Mouse (Mus musculus) heart, embryonic 16.5 days (tissue): ENCODE measurements at regions not wholly inside any gene's neighbourhood (a gene's known extent, or its start where the extent isn't known, plus 50 kb on each side); places are given as distances from the start of the nearest gene placed in this dataset.
"Not testable (repeated sequence)": the region's sequence is repeated elsewhere in the genome, so short reads cannot be mapped to it uniquely, and the experiment has no call there.

Experiments used
- ATAC-seq: fragments of 200-750 bp; cut with Nextera tagmentation; replicated peaks from 2 replicates; pipeline ENCODE4 v1.8.0; 2017; ENCODE audit warnings: moderate number of reproducible peaks; ENCODE audit not compliant: insufficient read depth, low FRiP score; ENCODE audit errors: extremely low read depth
- H3K27ac ChIP-seq: fragments of 300-500 bp; sonication (generic); 2 replicates; pipeline ENCODE4 v1.5.1; 2014; ENCODE audit warnings: mild to moderate bottlenecking, low read length, control low read depth, moderate library complexity
- H3K27me3 ChIP-seq: fragments of 300-500 bp; sonication (generic); 2 replicates; pipeline ENCODE4 v1.6.1; 2014; ENCODE audit warnings: low read length, mixed read lengths; ENCODE audit not compliant: control insufficient read depth, insufficient read depth
- H3K36me3 ChIP-seq: fragments of 300-500 bp; sonication (generic); 2 replicates; pipeline ENCODE4 v1.6.1; 2014; ENCODE audit not compliant: control insufficient read depth, insufficient read depth
- H3K4me1 ChIP-seq: fragments of 300-500 bp; sonication (generic); 2 replicates; pipeline ENCODE4 v1.6.1; 2014; ENCODE audit warnings: low read length, mixed read lengths; ENCODE audit not compliant: control insufficient read depth, insufficient read depth
- H3K4me2 ChIP-seq: fragments of 300-500 bp; sonication (generic); 2 replicates; pipeline ENCODE4 v1.6.1; 2014; ENCODE audit warnings: low read depth, mild to moderate bottlenecking, control low read depth, low read length
- H3K4me3 ChIP-seq: fragments of 300-500 bp; sonication (generic); 2 replicates; pipeline ENCODE4 v1.5.1; 2014; ENCODE audit warnings: mild to moderate bottlenecking, control low read depth, low read length
- H3K9ac ChIP-seq: fragments of 300-500 bp; sonication (generic); 2 replicates; pipeline ENCODE4 v1.6.1; 2014; ENCODE audit warnings: low read length, control low read depth
- H3K9me3 ChIP-seq: fragments of 300-500 bp; sonication (generic); replicated peaks from 2 replicates; pipeline ENCODE4 v1.6.1; 2016; ENCODE audit warnings: low read length; ENCODE audit not compliant: control insufficient read depth
- WGBS: fragments of 180-500 bp; shearing (Covaris S2); extraction: QIAGEN DNeasy Blood & Tissue Kit; methylation state at CpG from one replicate; pipeline ENCODE4 v1.1.7; 2014; 5-methylcytosine and 5-hydroxymethylcytosine counted together

- ATAC-seq, H3K4me1 ChIP-seq, H3K9me3 ChIP-seq, H3K27me3 ChIP-seq, H3K4me3 ChIP-seq, H3K9ac ChIP-seq, H3K4me2 ChIP-seq, H3K27ac ChIP-seq, H3K36me3 ChIP-seq: not testable (repeated sequence)
Observed at GRCm38 (mm10) chr12:115386479-115386878, 661.0 kb upstream of the Zfp386 start.

DNA sequence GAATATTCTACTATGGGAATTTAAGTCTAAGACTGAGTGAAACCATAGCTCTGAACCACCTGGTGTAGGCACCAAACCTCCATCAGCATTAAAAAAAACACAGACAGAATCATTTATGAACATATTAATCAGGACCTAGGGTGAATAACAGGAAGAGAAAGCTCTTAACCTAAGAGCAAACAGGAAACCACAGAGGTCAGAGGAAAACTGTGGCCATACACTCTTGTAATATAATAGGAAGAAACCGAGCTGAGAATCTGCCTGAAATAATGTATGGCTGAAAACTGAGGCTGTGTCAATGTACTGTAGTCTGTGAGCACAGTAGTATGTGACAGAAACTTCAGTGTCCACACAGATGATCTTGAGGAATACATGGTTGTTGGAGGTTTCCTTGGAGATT is 643.4 kb upstream of the Zfp386 start:
- no peak for ATAC-seq
- H3K4me1 ChIP-seq: no peaks in the 10 kb centered on the region
- H3K9me3 ChIP-seq: no peaks in the 10 kb centered on the region
- H3K27me3 ChIP-seq: no peaks in the 10 kb centered on the region
- H3K4me2 ChIP-seq: no peak overlapping the region
- 56% methylated on average over 1 of the region's 1 CpGs for WGBS
- no peak overlapping the region for H3K9ac ChIP-seq
- H3K4me3 ChIP-seq: no peak overlapping the region
- H3K36me3 ChIP-seq: no peaks in the 10 kb centered on the region
- no peak overlapping the region for H3K27ac ChIP-seq

DNA sequence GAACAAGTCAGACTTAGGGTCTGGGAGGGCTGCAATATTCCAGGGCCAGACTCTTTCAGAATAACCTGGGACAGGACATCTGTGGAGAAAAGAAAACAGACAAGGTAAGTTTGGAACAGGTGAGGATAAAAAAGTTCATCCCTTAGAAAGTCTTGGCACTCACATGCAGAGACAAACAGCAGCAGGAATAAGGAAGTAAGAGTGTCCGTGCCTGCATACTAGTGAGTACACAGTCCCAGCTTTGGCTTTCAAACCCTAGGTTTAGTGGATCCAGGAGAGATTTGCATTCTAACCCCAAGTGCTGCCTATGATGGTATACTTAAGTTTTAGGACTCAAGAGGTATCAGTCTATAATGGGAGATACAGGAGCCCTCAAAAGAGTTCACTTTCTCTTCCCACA is 642.9 kb upstream of the Zfp386 start:
- Histone ChIP-seq H3K9ac (no peak overlapping the region), H3K27ac (no peak overlapping the region), H3K4me1 (no peaks in the 10 kb centered on the region), H3K4me2 (no peak overlapping the region), H3K27me3 (no peaks in the 10 kb centered on the region), H3K4me3 (no peak overlapping the region), H3K36me3 (no peaks in the 10 kb centered on the region), H3K9me3 (no peaks in the 10 kb centered on the region)
- WGBS: 61% methylated on average over 1 of the region's 1 CpGs
- no peak for ATAC-seq

DNA sequence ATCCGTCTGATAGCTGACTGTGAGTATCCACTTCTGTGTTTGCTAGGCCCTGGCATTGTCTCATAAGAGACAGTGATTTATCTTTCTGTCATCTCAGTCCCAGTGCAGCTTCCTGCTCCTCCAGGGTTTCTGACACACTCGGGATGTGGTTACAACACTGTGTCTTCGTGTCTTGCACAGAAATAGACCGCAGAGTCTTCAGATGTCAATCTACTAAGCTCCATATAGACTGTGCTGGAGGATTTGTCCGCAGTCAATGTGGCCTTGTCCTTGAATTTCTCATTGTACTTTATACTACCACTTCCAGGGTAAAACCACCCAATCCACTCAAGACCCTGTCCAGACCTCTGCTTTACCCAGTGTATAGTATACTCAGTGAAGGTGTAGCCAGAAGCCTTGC is 601.3 kb upstream of the Zfp386 start:
- WGBS: 57% methylated on average over 1 of the region's 5 CpGs
- not testable (repeated sequence) for H3K27ac ChIP-seq, H3K9me3 ChIP-seq, H3K4me2 ChIP-seq, H3K4me3 ChIP-seq, H3K9ac ChIP-seq, ATAC-seq, H3K36me3 ChIP-seq, H3K27me3 ChIP-seq, H3K4me1 ChIP-seq

- H3K4me2 ChIP-seq, H3K27ac ChIP-seq, H3K9ac ChIP-seq, H3K36me3 ChIP-seq, ATAC-seq, H3K9me3 ChIP-seq, H3K4me3 ChIP-seq, H3K4me1 ChIP-seq, H3K27me3 ChIP-seq: not testable (repeated sequence)
- WGBS: 45% methylated on average over 3 of the region's 3 CpGs
Observed at GRCm38 (mm10) chr12:115452626-115453025, 594.9 kb upstream of the Zfp386 start.

GRCm38 (mm10) chr12:115464777-115465176 is 582.7 kb upstream of the Zfp386 start:
- not testable (repeated sequence) for H3K4me3 ChIP-seq, H3K27me3 ChIP-seq, H3K9me3 ChIP-seq, H3K36me3 ChIP-seq, H3K27ac ChIP-seq, ATAC-seq, H3K4me2 ChIP-seq, H3K9ac ChIP-seq, H3K4me1 ChIP-seq

- not testable (repeated sequence) for H3K4me2 ChIP-seq, H3K4me3 ChIP-seq, H3K9ac ChIP-seq, H3K27me3 ChIP-seq, H3K27ac ChIP-seq, ATAC-seq, H3K4me1 ChIP-seq, H3K9me3 ChIP-seq, H3K36me3 ChIP-seq
- WGBS: 29% methylated on average over 4 of the region's 4 CpGs
Observed at GRCm38 (mm10) chr12:115468015-115468414, 579.5 kb upstream of the Zfp386 start.

- H3K27ac ChIP-seq, H3K36me3 ChIP-seq, H3K4me3 ChIP-seq, H3K9me3 ChIP-seq, H3K4me2 ChIP-seq, H3K4me1 ChIP-seq, ATAC-seq, H3K9ac ChIP-seq, H3K27me3 ChIP-seq: not testable (repeated sequence)
Observed at GRCm38 (mm10) chr12:115468569-115468968, 579.0 kb upstream of the Zfp386 start.

- no peak overlapping the region for H3K4me3 ChIP-seq
- no peak overlapping the region for H3K27ac ChIP-seq
- H3K9me3 ChIP-seq: no peaks in the 10 kb centered on the region
- ATAC-seq: no peak
- no peak overlapping the region for H3K9ac ChIP-seq
- no peak overlapping the region for H3K4me2 ChIP-seq
- 45% methylated on average over 1 of the region's 1 CpGs for WGBS
- H3K36me3 ChIP-seq: no peaks in the 10 kb centered on the region
- H3K27me3 ChIP-seq: no peaks in the 10 kb centered on the region
- no peaks in the 10 kb centered on the region for H3K4me1 ChIP-seq
Observed at GRCm38 (mm10) chr12:115498865-115499264, 548.7 kb upstream of the Zfp386 start.

DNA sequence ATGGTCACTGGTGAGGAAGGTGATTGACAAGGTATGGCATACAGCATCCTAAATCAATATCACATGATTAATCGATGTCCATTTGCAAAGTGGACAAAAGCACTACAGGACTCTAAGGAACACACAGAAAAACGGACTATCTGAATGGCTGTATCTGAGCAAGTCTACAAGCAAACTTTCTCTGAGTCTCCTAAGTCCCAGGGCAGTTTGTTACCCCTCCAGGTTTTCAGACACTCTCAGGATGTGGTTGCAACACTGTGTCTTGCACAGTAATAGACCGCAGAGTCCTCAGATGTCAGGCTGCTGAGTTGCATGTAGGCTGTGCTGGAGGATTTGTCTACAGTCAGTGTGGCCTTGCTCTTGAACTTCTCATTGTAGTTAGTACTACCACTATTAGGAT is 540.2 kb upstream of the Zfp386 start:
- ATAC-seq, H3K27me3 ChIP-seq: not testable (repeated sequence)
- WGBS: 54% methylated on average over 3 of the region's 3 CpGs

More for the DNA sequence above, 540.2 kb upstream of the Zfp386 start:
- H3K27ac ChIP-seq, H3K36me3 ChIP-seq, H3K9ac ChIP-seq, H3K4me3 ChIP-seq, H3K4me2 ChIP-seq, H3K4me1 ChIP-seq, H3K9me3 ChIP-seq: not testable (repeated sequence)
